Mouse (Mus musculus) lung, embryonic 16.5 days (tissue): ENCODE measurements at regions not wholly inside any gene's neighbourhood (a gene's known extent, or its start where the extent isn't known, plus 50 kb on each side); places are given as distances from the start of the nearest gene placed in this dataset.

Experiments
- ATAC-seq: fragments of 200-750 bp; cut with Nextera tagmentation; 2 replicates; pipeline ENCODE4 v1.8.0; 2017; ENCODE audit warnings: low read depth, mild to moderate bottlenecking, moderate library complexity
- H3K27ac ChIP-seq: fragments of 300-500 bp; sonication (generic); 2 replicates; pipeline ENCODE4 v1.5.1; 2014; ENCODE audit warnings: mild to moderate bottlenecking, control low read depth, low read length
- H3K27me3 ChIP-seq: fragments of 300-500 bp; sonication (generic); 2 replicates; pipeline ENCODE4 v1.6.1; 2014; ENCODE audit warnings: low read depth, low read length, mixed read lengths; ENCODE audit not compliant: control insufficient read depth, insufficient read depth
- H3K36me3 ChIP-seq: fragments of 300-500 bp; sonication (generic); 2 replicates; pipeline ENCODE4 v1.6.1; 2014; ENCODE audit warnings: low read length; ENCODE audit not compliant: control insufficient read depth, insufficient read depth
- H3K4me1 ChIP-seq: fragments of 300-500 bp; sonication (generic); replicated peaks from 2 replicates; pipeline ENCODE4 v1.6.1; 2014; ENCODE audit warnings: low read length, mixed read lengths; ENCODE audit not compliant: control insufficient read depth, insufficient read depth
- H3K4me2 ChIP-seq: fragments of 300-500 bp; sonication (generic); 2 replicates; pipeline ENCODE4 v1.6.1; 2014; ENCODE audit warnings: low read depth, low read length, control low read depth
- H3K4me3 ChIP-seq: fragments of 300-500 bp; sonication (generic); 2 replicates; pipeline ENCODE4 v1.5.1; 2014; ENCODE audit warnings: mild to moderate bottlenecking, low read length, control low read depth
- H3K9ac ChIP-seq: fragments of 300-500 bp; sonication (generic); 2 replicates; pipeline ENCODE4 v1.6.1; 2014; ENCODE audit warnings: low read length, control low read depth
- H3K9me3 ChIP-seq: fragments of 300-500 bp; sonication (generic); 2 replicates; pipeline ENCODE4 v1.6.1; 2016; ENCODE audit warnings: low read length; ENCODE audit not compliant: control insufficient read depth
- WGBS: fragments of 180-500 bp; shearing (Covaris S2); extraction: QIAGEN DNeasy Blood & Tissue Kit; methylation state at CpG from one replicate; pipeline ENCODE4 v1.1.7; 2014; 5-methylcytosine and 5-hydroxymethylcytosine counted together

- Histone ChIP-seq H3K27ac (no peak overlapping the region), H3K9me3 (no peaks in the 10 kb centered on the region), H3K36me3 (no peaks in the 10 kb centered on the region), H3K4me2 (no peak overlapping the region), H3K27me3 (no peaks in the 10 kb centered on the region), H3K9ac (no peak overlapping the region), H3K4me3 (no peak overlapping the region), H3K4me1 (no peaks in the 10 kb centered on the region)
- ATAC-seq = no peak
- WGBS = 86% methylated on average over 4 of the region's 4 CpGs
These were observed 208.3 kb upstream of the Dio2 start for GRCm38 (mm10) chr12:90946528-90946918.

GRCm38 (mm10) chr12:90945743-90946527, 207.7 kb upstream of the Dio2 start:
- H3K4me2 ChIP-seq = no peak overlapping the region
- H3K27ac ChIP-seq = no peak overlapping the region
- H3K27me3 ChIP-seq = no peaks in the 10 kb centered on the region
- no peaks in the 10 kb centered on the region for H3K4me1 ChIP-seq
- no peak overlapping the region for H3K4me3 ChIP-seq
- H3K36me3 ChIP-seq = no peaks in the 10 kb centered on the region
- WGBS = 62% methylated on average over 6 of the region's 6 CpGs
- no peak for ATAC-seq
- no peak overlapping the region for H3K9ac ChIP-seq
- H3K9me3 ChIP-seq = no peaks in the 10 kb centered on the region

- H3K36me3 ChIP-seq = no peaks in the 10 kb centered on the region
- H3K4me3 ChIP-seq = no peak overlapping the region
- peaks cover 7% of the 10 kb centered on the region for H3K4me1 ChIP-seq
- no peak overlapping the region for H3K4me2 ChIP-seq
- no peak for ATAC-seq
- no peaks in the 10 kb centered on the region for H3K9me3 ChIP-seq
- no peak overlapping the region for H3K9ac ChIP-seq
- no peak overlapping the region for H3K27ac ChIP-seq
- WGBS = 93% methylated on average over 8 of the region's 8 CpGs
- no peaks in the 10 kb centered on the region for H3K27me3 ChIP-seq
These were observed 194.4 kb upstream of the Dio2 start for GRCm38 (mm10) chr12:90932684-90933083.

- H3K27ac ChIP-seq = no peak overlapping the region
- no peaks in the 10 kb centered on the region for H3K27me3 ChIP-seq
- H3K9ac ChIP-seq = no peak overlapping the region
- H3K9me3 ChIP-seq = no peaks in the 10 kb centered on the region
- 90% methylated on average over 5 of the region's 5 CpGs for WGBS
- ATAC-seq = no peak
- peaks cover 7% of the 10 kb centered on the region for H3K4me1 ChIP-seq
- no peak overlapping the region for H3K4me3 ChIP-seq
- H3K36me3 ChIP-seq = no peaks in the 10 kb centered on the region
- H3K4me2 ChIP-seq = no peak overlapping the region
These were observed 194.0 kb upstream of the Dio2 start for GRCm38 (mm10) chr12:90932201-90932600.

GRCm38 (mm10) chr12:90930091-90930715, 192.0 kb upstream of the Dio2 start:
- no peaks in the 10 kb centered on the region for H3K36me3 ChIP-seq
- H3K9ac ChIP-seq = no peak overlapping the region
- H3K4me2 ChIP-seq = no peak overlapping the region
- H3K27me3 ChIP-seq = no peaks in the 10 kb centered on the region
- H3K27ac ChIP-seq = peak overlapping the region; percentile 41
- ATAC-seq = peak; percentile 91
- H3K4me3 ChIP-seq = no peak overlapping the region
- WGBS = 38% methylated on average over 6 of the region's 6 CpGs
- no peaks in the 10 kb centered on the region for H3K9me3 ChIP-seq
- H3K4me1 ChIP-seq = peaks cover 7% of the 10 kb centered on the region

GRCm38 (mm10) chr12:90923603-90924002, 185.4 kb upstream of the Dio2 start:
- no peak overlapping the region for H3K9ac ChIP-seq

GRCm38 (mm10) chr12:90923148-90923547, 184.9 kb upstream of the Dio2 start:
- Histone ChIP-seq H3K27me3 (no peaks in the 10 kb centered on the region), H3K4me2 (no peak overlapping the region), H3K9me3 (no peaks in the 10 kb centered on the region), H3K9ac (no peak overlapping the region), H3K27ac (no peak overlapping the region), H3K4me1 (no peaks in the 10 kb centered on the region), H3K4me3 (no peak overlapping the region), H3K36me3 (no peaks in the 10 kb centered on the region)
- 50% methylated on average over 3 of the region's 3 CpGs for whole genome bisulfite sequencing
- ATAC-seq = no peak

More at GRCm38 (mm10) chr12:90923603-90924002, 185.4 kb upstream of the Dio2 start:
- Histone ChIP-seq H3K27me3 (no peaks in the 10 kb centered on the region), H3K27ac (no peak overlapping the region), H3K4me3 (no peak overlapping the region), H3K9me3 (no peaks in the 10 kb centered on the region), H3K4me2 (no peak overlapping the region), H3K4me1 (0 out of 2 replicates have a peak, but pooled peaks cover 2% of the 10 kb centered on the region), H3K36me3 (no peaks in the 10 kb centered on the region)
- ATAC-seq = no peak
- 83% methylated on average over 2 of the region's 2 CpGs for WGBS

GRCm38 (mm10) chr12:90921227-90921626, 183.0 kb upstream of the Dio2 start:
- Histone ChIP-seq H3K27ac (no peak overlapping the region), H3K9ac (no peak overlapping the region), H3K4me1 (no peaks in the 10 kb centered on the region), H3K36me3 (no peaks in the 10 kb centered on the region), H3K27me3 (no peaks in the 10 kb centered on the region), H3K4me3 (no peak overlapping the region), H3K9me3 (no peaks in the 10 kb centered on the region), H3K4me2 (no peak overlapping the region)
- no peak for ATAC-seq
- WGBS = 84% methylated on average over 4 of the region's 4 CpGs

- Histone ChIP-seq H3K27ac (no peak overlapping the region), H3K36me3 (no peaks in the 10 kb centered on the region), H3K4me1 (no peaks in the 10 kb centered on the region), H3K9ac (no peak overlapping the region), H3K27me3 (no peaks in the 10 kb centered on the region), H3K9me3 (no peaks in the 10 kb centered on the region), H3K4me2 (no peak overlapping the region), H3K4me3 (no peak overlapping the region)
- WGBS = 77% methylated on average over 11 of the region's 11 CpGs
- ATAC-seq = no peak
These were observed 177.9 kb upstream of the Dio2 start for GRCm38 (mm10) chr12:90915929-90916713.
